In genomic region chr12:73641183-73641582, GRCm38 (mm10) we compare ENCODE assay signal across 28 mouse cellular contexts. TPM values are rescaled to one million over a fixed set of nuclear protein-coding genes. Genes with fewer than 3 reads are reported as not detected.
DNase-seq lines count a peak whose midpoint lies in the region; ATAC-seq and TF ChIP-seq lines count a peak whose summit lies in the region.
"Had no signal": no experiment of that assay in that cellular context is flagged by ENCODE, and none has a peak within 500 bp of the region (broad histone marks: within the 10 kb centered on the region; RNA-seq: fewer than 3 reads in every experiment).

No protein-coding gene starts in this region.

- H3K27ac ChIP-seq in hindbrain, postnatal 0 days = no peak overlapping the region
- no peak overlapping the region for H3K27ac ChIP-seq in hindbrain, embryonic 10.5 days
- H3K27ac ChIP-seq: embryonic facial prominence, embryonic 12.5 days; embryonic facial prominence, embryonic 15.5 days; forebrain, embryonic 15.5 days; heart, adult 2 months; heart, embryonic 10.5 days; hindbrain, embryonic 13.5 days; intestine, embryonic 15.5 days had no signal

- no peak for TF ChIP-seq CTCF in hindbrain, postnatal 0 days (IDR thresholded peaks at IDR 0.05; ENCODE audit: low read depth)

- no peak overlapping the region for H3K9ac ChIP-seq in hindbrain, postnatal 0 days (replicated peaks; ENCODE audit: low read length)
- H3K9ac ChIP-seq: embryonic facial prominence, embryonic 12.5 days; embryonic facial prominence, embryonic 15.5 days; forebrain, embryonic 15.5 days; hindbrain, embryonic 13.5 days; intestine, embryonic 15.5 days had no signal

- H3K4me1 ChIP-seq in hindbrain, postnatal 0 days (ENCODE audit: insufficient read depth, low read length) = no peaks in the 10 kb centered on the region
- H3K4me1 ChIP-seq in hindbrain, embryonic 10.5 days (replicated peaks) = peaks cover 2% of the 10 kb centered on the region; the same call in 1 of the 2 replicates
- H3K4me1 ChIP-seq: embryonic facial prominence, embryonic 12.5 days; embryonic facial prominence, embryonic 15.5 days; forebrain, embryonic 15.5 days; heart, embryonic 10.5 days; hindbrain, embryonic 13.5 days; intestine, embryonic 15.5 days had no signal

- H3K4me3 ChIP-seq in hindbrain, postnatal 0 days (ENCODE audit: low read length) = no peak overlapping the region
- H3K4me3 ChIP-seq in hindbrain, embryonic 10.5 days = no peak overlapping the region
- H3K4me3 ChIP-seq: embryonic facial prominence, embryonic 12.5 days; embryonic facial prominence, embryonic 15.5 days; forebrain, embryonic 15.5 days; heart, adult 2 months; heart, embryonic 10.5 days; hindbrain, embryonic 13.5 days; intestine, embryonic 15.5 days had no signal

- H3K4me2 ChIP-seq in hindbrain, postnatal 0 days (ENCODE audit: low read depth, low read length) = no peak overlapping the region
- H3K4me2 ChIP-seq: embryonic facial prominence, embryonic 12.5 days; embryonic facial prominence, embryonic 15.5 days; forebrain, embryonic 15.5 days; hindbrain, embryonic 13.5 days; intestine, embryonic 15.5 days had no signal

- no peaks in the 10 kb centered on the region for H3K36me3 ChIP-seq in hindbrain, postnatal 0 days (ENCODE audit: insufficient read depth, low read length)
- no peaks in the 10 kb centered on the region for H3K36me3 ChIP-seq in hindbrain, embryonic 10.5 days
- H3K36me3 ChIP-seq: embryonic facial prominence, embryonic 12.5 days; embryonic facial prominence, embryonic 15.5 days; forebrain, embryonic 15.5 days; G1E; heart, embryonic 10.5 days; hindbrain, embryonic 13.5 days; intestine, embryonic 15.5 days had no signal

- ATAC-seq in hindbrain, postnatal 0 days = 0 out of 2 replicates have a peak, but pooled peaks have one; percentile 32
- peak; percentile 73 for ATAC-seq in monocyte, adult 5-6 weeks (replicated peaks; ENCODE audit: insufficient number of reproducible peaks, low FRiP score, low TSS enrichment, poor library complexity, severe bottlenecking)
- ATAC-seq: forebrain, embryonic 15.5 days; hindbrain, embryonic 16.5 days; intestine, embryonic 15.5 days; Patski had no signal

- DNase-seq in hindbrain, postnatal 0 days (ENCODE audit: low spot score) = peak; percentile 8
- no peak for DNase-seq in hindbrain, embryonic 10.5 days (ENCODE audit: low spot score)
- peak; percentile 70 for DNase-seq in CD4-positive, CD25-positive, alpha-beta regulatory T cell, adult 2 months (ENCODE audit: low read depth, low spot score)
- DNase-seq in induced T-regulatory cell, adult 2 months (ENCODE audit: low read depth) = peak; percentile 74
- DNase-seq in left cerebral cortex, adult 11 months (ENCODE audit: low spot score) = no peak
- no peak for DNase-seq in adrenal gland, postnatal 4 days (ENCODE audit: low spot score in 2 of 2)
- no peak for DNase-seq in adrenal gland, adult 18-20 months (ENCODE audit: low spot score in 2 of 2)
- DNase-seq: adrenal gland, adult 8-10 months; adrenal gland, postnatal 25 days; B cell, adult 2 months; cerebellum, adult 18-20 months; cerebellum, adult 9-11 months; cerebellum, postnatal 25 days; gastrocnemius, postnatal 10 days; gastrocnemius, postnatal 36 days; heart, adult 2 months; kidney, adult 11 months had no signal

- no peaks in the 10 kb centered on the region for H3K9me3 ChIP-seq in hindbrain, postnatal 0 days (ENCODE audit: low read length)
- no peaks in the 10 kb centered on the region for H3K9me3 ChIP-seq in hindbrain, embryonic 10.5 days
- H3K9me3 ChIP-seq: embryonic facial prominence, embryonic 12.5 days; embryonic facial prominence, embryonic 15.5 days; forebrain, embryonic 15.5 days; heart, embryonic 10.5 days; hindbrain, embryonic 13.5 days; intestine, embryonic 15.5 days had no signal

- WGBS in hindbrain, postnatal 0 days = 76% methylated on average over 13 of the region's 13 CpGs
- 89% methylated on average over 13 of the region's 13 CpGs for WGBS in hindbrain, embryonic 10.5 days

- no peaks in the 10 kb centered on the region for H3K27me3 ChIP-seq in hindbrain, postnatal 0 days (ENCODE audit: insufficient read depth, low read length)
- no peaks in the 10 kb centered on the region for H3K27me3 ChIP-seq in hindbrain, embryonic 10.5 days (ENCODE audit: insufficient read depth, poor library complexity, severe bottlenecking)
- H3K27me3 ChIP-seq: CH12.LX; embryonic facial prominence, embryonic 12.5 days; embryonic facial prominence, embryonic 15.5 days; forebrain, embryonic 15.5 days; hindbrain, embryonic 13.5 days; intestine, embryonic 15.5 days had no signal

RNA-seq across cellular contexts. Expression of gene Prkch, which starts 56.6 kb away (rescaled TPM):
- total RNA-seq in hindbrain, postnatal 0 days (2014; rRNA removed) = 10.9 and 16.1 TPM in 2 replicates
- polyA plus RNA-seq in hindbrain, postnatal 0 days (2015; fragmentation: Nextera tagmentation; extraction: Ambion mirVana) = 5.4 and 6.1 TPM in 2 replicates
- 5.7 and 7.9 TPM in 2 replicates for polyA plus RNA-seq in hindbrain, embryonic 10.5 days (2016; fragmentation: Nextera tagmentation; extraction: Ambion mirVana)
- 140 to 209 TPM (median 154 TPM) in 3 replicates for total RNA-seq in monocyte, adult 5-6 weeks (2017)
- 10 to 100 TPM; 19.3 to 21.3 TPM for total RNA-seq in adrenal gland, postnatal 4 days (2021)
- 10 to 100 TPM; 11.0 to 12.5 TPM for total RNA-seq in adrenal gland, adult 18-20 months (2021)
- polyA plus RNA-seq: G1E had no signal

Comparison
In these comparisons a context has a peak if more than half of its experiments do, and no peak if none do; other contexts are left out.
1. DNase-seq: peak in hindbrain, postnatal 0 days (single experiment), CD4-positive, CD25-positive, alpha-beta regulatory T cell, adult 2 months (single experiment) and induced T-regulatory cell, adult 2 months (single experiment); none in hindbrain, embryonic 10.5 days (single experiment), left cerebral cortex, adult 11 months (single experiment), adrenal gland, postnatal 4 days (0 of 2) and adrenal gland, adult 18-20 months (0 of 2).